Mouse (Mus musculus) liver, adult 2 months (tissue): Measurements from ENCODE around the gene Ddost. TPM values are rescaled to one million over a fixed set of nuclear protein-coding genes. Genes with fewer than 3 reads are reported as not detected.

Experiments
- DNase-seq: peaks from one replicate; pipeline ENCODE4 v3.0.0-alpha.2; 2011; ENCODE audit warnings: low read depth, low spot score; ENCODE audit errors: extremely low read depth
- H3K27ac ChIP-seq: fragments of 200-500 bp; replicated peaks from 2 replicates; pipeline ENCODE4 v1.5.1; 2012; ENCODE audit warnings: low read depth, mild to moderate bottlenecking, control low read depth, inconsistent platforms, low read length; ENCODE audit not compliant: insufficient read depth
- H3K27me3 ChIP-seq: fragments of 200-500 bp; 2 replicates; pipeline ENCODE4 v1.6.1; 2012; ENCODE audit warnings: mild to moderate bottlenecking, moderate library complexity, low read length, inconsistent platforms; ENCODE audit not compliant: control insufficient read depth, insufficient read depth
- H3K36me3 ChIP-seq: fragments of 200-500 bp; 2 replicates; pipeline ENCODE4 v1.6.1; 2012; ENCODE audit warnings: low read length, inconsistent platforms; ENCODE audit not compliant: control insufficient read depth, insufficient read depth
- H3K4me1 ChIP-seq: fragments of 200-500 bp; 2 replicates; pipeline ENCODE4 v1.6.1; 2011; ENCODE audit warnings: low read length; ENCODE audit not compliant: control insufficient read depth, insufficient read depth
- H3K4me3 ChIP-seq: fragments of 200-500 bp; 2 replicates; pipeline ENCODE4 v1.5.1; 2011; ENCODE audit warnings: low read depth, mild to moderate bottlenecking, control low read depth, low read length, moderate library complexity; ENCODE audit not compliant: insufficient read depth
- H3K79me2 ChIP-seq: fragments of 200-500 bp; 2 replicates; pipeline ENCODE4 v1.6.1; 2012; ENCODE audit warnings: inconsistent platforms, mild to moderate bottlenecking, low read length, moderate library complexity; ENCODE audit not compliant: control insufficient read depth, insufficient read depth
- H3K9ac ChIP-seq: fragments of 200-500 bp; 2 replicates; pipeline ENCODE4 v1.6.1; 2012; ENCODE audit warnings: low read depth, mild to moderate bottlenecking, control low read depth, inconsistent platforms, low read length
- CTCF ChIP-seq: fragments of 200-500 bp; IDR thresholded peaks from 2 replicates; pipeline ENCODE4 v1.5.1; 2011; ENCODE audit warnings: low read depth, low read length, control low read depth
- POLR2A ChIP-seq: fragments of 200-500 bp; IDR thresholded peaks from 2 replicates; pipeline ENCODE4 v1.6.1; 2011; ENCODE audit warnings: low read length, control low read depth; ENCODE audit not compliant: insufficient read depth; ENCODE audit errors: extremely low read depth
- WGBS: fragments of 180-500 bp; shearing (Covaris S2); methylation state at CpG from one replicate; pipeline ENCODE4 v1.1.7; 2018; 5-methylcytosine and 5-hydroxymethylcytosine counted together
- polyA plus RNA-seq: library from polyadenylated mRNA; depleted of rRNA; stranded (reverse); fragments of >200 nt; gene quantifications from 2 replicates; pipeline ENCODE4 v1.2.3, GENCODE M21; 2012
- total RNA-seq: library from RNA; depleted of rRNA; stranded (reverse); fragments of >200 nt; gene quantifications from 2 replicates; pipeline ENCODE4 v1.2.3, GENCODE M21; 2014

The Ddost gene
- total and polyA plus RNA-seq, 2 experiments, result 93.9 to 145 TPM

DNA sequence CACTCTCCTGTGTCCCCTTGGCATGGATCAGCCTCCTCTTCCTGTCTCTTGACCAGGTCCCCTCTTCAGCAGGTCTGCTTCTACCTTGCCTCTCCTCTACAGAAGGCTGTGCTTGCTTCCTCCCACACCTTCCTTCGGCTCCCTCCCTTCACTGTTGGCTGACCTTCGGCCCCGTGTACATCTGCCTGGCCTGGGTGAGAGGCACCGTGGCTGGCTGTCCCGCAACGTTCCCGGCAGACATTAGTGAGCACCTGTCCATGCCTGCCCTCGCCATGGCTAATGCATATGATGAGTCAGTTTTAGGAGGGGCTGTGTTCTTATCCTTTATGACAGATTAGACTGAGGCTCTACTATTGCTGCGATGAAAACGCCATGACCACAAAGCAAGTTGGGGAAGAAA is 36.7 kb upstream of the Ddost start:
- 59% methylated on average over 10 of the region's 10 CpGs for WGBS
- Histone ChIP-seq H3K27ac (no peak overlapping the region), H3K9ac (no peak overlapping the region), H3K4me1 (no peaks in the 10 kb centered on the region), H3K4me3 (no peak overlapping the region), H3K36me3 (no peaks in the 10 kb centered on the region), H3K79me2 (no peaks in the 10 kb centered on the region), H3K27me3 (no peaks in the 10 kb centered on the region)
- DNase-seq, result no peak
- TF ChIP-seq CTCF (no peak), POLR2A (no peak)

- 73% methylated on average over 14 of the region's 14 CpGs for WGBS
- TF ChIP-seq CTCF, result no peak
- no peak for TF ChIP-seq POLR2A
- no peak overlapping the region for H3K27ac ChIP-seq
- no peaks in the 10 kb centered on the region for H3K4me1 ChIP-seq
- no peaks in the 10 kb centered on the region for H3K79me2 ChIP-seq
- DNase-seq, result no peak
- no peaks in the 10 kb centered on the region for H3K36me3 ChIP-seq
- H3K9ac ChIP-seq, result no peak overlapping the region
- no peak overlapping the region for H3K4me3 ChIP-seq
- H3K27me3 ChIP-seq, result no peaks in the 10 kb centered on the region
Observed at GRCm38 (mm10) chr4:138272011-138272997, 32.2 kb upstream of the Ddost start.

DNA sequence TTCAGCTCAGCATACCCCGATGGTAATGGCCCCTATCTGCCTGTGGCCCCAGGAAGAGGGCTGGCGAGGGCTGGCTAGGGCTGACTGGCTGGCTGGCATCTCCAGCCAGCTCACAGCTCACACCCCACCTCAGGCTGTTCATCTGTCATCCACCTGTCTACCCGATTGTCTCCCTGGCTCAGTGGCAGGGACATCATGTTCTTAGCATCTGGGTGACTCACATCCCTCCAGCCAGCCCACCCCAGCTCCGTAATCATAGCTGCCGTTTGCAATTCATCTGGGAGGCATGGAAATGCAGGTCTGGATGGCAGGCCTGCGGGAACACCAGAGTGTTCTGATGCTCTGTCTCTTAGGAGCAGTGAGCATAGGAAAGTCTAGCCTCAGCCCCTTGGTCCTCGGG is 26.2 kb upstream of the Ddost start:
- DNase-seq, result no peak
- Histone ChIP-seq H3K79me2 (no peaks in the 10 kb centered on the region), H3K36me3 (no peaks in the 10 kb centered on the region), H3K27me3 (no peaks in the 10 kb centered on the region), H3K9ac (no peak overlapping the region), H3K27ac (no peak overlapping the region), H3K4me3 (no peak overlapping the region), H3K4me1 (no peaks in the 10 kb centered on the region)
- TF ChIP-seq CTCF (no peak), POLR2A (no peak)
- 75% methylated on average over 7 of the region's 7 CpGs for WGBS

DNA sequence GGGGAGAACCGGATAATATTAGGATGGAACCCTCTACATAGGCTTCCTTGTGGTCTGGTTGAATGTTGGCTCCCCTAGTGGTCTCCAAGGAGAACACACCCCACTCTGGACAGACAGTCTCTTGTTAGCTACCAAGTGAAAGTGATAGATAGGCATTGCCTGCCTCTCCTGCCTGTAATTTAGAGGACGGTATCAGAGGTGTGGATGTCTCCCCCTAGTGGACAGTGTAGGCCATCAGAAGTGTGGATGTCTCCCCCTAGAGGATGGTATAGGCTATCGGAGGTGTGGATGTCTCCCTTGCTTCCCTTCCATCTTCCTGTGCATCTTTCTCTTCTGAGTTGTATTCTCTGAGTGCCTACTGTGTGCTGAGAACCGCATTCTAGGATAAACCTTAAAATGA is 21.7 kb upstream of the Ddost start:
- Histone ChIP-seq H3K79me2 (no peaks in the 10 kb centered on the region), H3K27ac (no peak overlapping the region), H3K4me1 (no peaks in the 10 kb centered on the region), H3K9ac (no peak overlapping the region), H3K4me3 (no peak overlapping the region), H3K36me3 (no peaks in the 10 kb centered on the region), H3K27me3 (no peaks in the 10 kb centered on the region)
- WGBS, result 24% methylated on average over 4 of the region's 4 CpGs
- DNase-seq, result peak; percentile 82
- TF ChIP-seq POLR2A, result no peak
- TF ChIP-seq CTCF, result peak; percentile 86

- 80% methylated on average over 12 of the region's 12 CpGs for WGBS
- no peak overlapping the region for H3K4me3 ChIP-seq
- no peaks in the 10 kb centered on the region for H3K4me1 ChIP-seq
- H3K9ac ChIP-seq, result no peak overlapping the region
- no peaks in the 10 kb centered on the region for H3K36me3 ChIP-seq
- no peaks in the 10 kb centered on the region for H3K27me3 ChIP-seq
- TF ChIP-seq POLR2A (no peak), CTCF (no peak)
- no peak overlapping the region for H3K27ac ChIP-seq
- H3K79me2 ChIP-seq, result no peaks in the 10 kb centered on the region
- DNase-seq, result no peak
Observed at GRCm38 (mm10) chr4:138286411-138286810, 18.1 kb upstream of the Ddost start.

GRCm38 (mm10) chr4:138288691-138289090 is 15.8 kb upstream of the Ddost start:
- Histone ChIP-seq H3K27me3 (no peaks in the 10 kb centered on the region), H3K79me2 (no peaks in the 10 kb centered on the region), H3K4me3 (no peak overlapping the region), H3K36me3 (no peaks in the 10 kb centered on the region), H3K9ac (no peak overlapping the region), H3K27ac (no peak overlapping the region), H3K4me1 (no peaks in the 10 kb centered on the region)
- TF ChIP-seq CTCF, result no peak
- TF ChIP-seq POLR2A, result no peak
- no peak for DNase-seq
- WGBS, result 77% methylated on average over 7 of the region's 7 CpGs
